In genomic region chr16:58668586-58668985, GRCm38 (mm10) we compare ENCODE assay signal across 26 mouse cellular contexts. TPM values are rescaled to one million over a fixed set of nuclear protein-coding genes. Genes with fewer than 3 reads are reported as not detected.
DNase-seq lines count a peak whose midpoint lies in the region; ATAC-seq and TF ChIP-seq lines count a peak whose summit lies in the region.
"Had no signal": no experiment of that assay in that cellular context is flagged by ENCODE, and none has a peak within 500 bp of the region (broad histone marks: within the 10 kb centered on the region; RNA-seq: fewer than 3 reads in every experiment).

No protein-coding gene starts in this region.

- no peak overlapping the region; the same call in 1 of the 2 replicates for H3K9ac ChIP-seq in heart, embryonic 13.5 days
- no peak overlapping the region for H3K9ac ChIP-seq in lung, embryonic 14.5 days
- peak overlapping the region; percentile 99 for H3K9ac ChIP-seq in liver, embryonic 13.5 days
- H3K9ac ChIP-seq: embryonic facial prominence, embryonic 12.5 days; kidney, embryonic 15.5 days; limb, embryonic 15.5 days; midbrain, embryonic 12.5 days; stomach, embryonic 15.5 days had no signal

- no peak for ATAC-seq in heart, embryonic 13.5 days (ENCODE audit: extremely low read depth, insufficient number of reproducible peaks, low FRiP score, low TSS enrichment)
- ATAC-seq in lung, embryonic 14.5 days (ENCODE audit: insufficient read depth) = no peak
- no peak for ATAC-seq in liver, embryonic 13.5 days (ENCODE audit: low read depth)
- ATAC-seq: forebrain, embryonic 16.5 days; hindbrain, embryonic 16.5 days had no signal

- peaks cover 30% of the 10 kb centered on the region for H3K4me1 ChIP-seq in heart, embryonic 13.5 days
- H3K4me1 ChIP-seq in lung, embryonic 14.5 days (ENCODE audit: insufficient read depth) = no peaks in the 10 kb centered on the region
- H3K4me1 ChIP-seq in liver, embryonic 13.5 days (replicated peaks) = peaks cover 69% of the 10 kb centered on the region
- H3K4me1 ChIP-seq: stomach, embryonic 15.5 days had no signal

- TF ChIP-seq CTCF in lung, embryonic 14.5 days (IDR thresholded peaks at IDR 0.05; ENCODE audit: low read depth) = no peak

- H3K9me3 ChIP-seq in heart, embryonic 13.5 days = no peaks in the 10 kb centered on the region
- H3K9me3 ChIP-seq in lung, embryonic 14.5 days (ENCODE audit: low read depth, low read length) = no peaks in the 10 kb centered on the region
- H3K9me3 ChIP-seq in liver, embryonic 13.5 days (replicated peaks) = no peaks in the 10 kb centered on the region
- H3K9me3 ChIP-seq: embryonic facial prominence, embryonic 12.5 days; kidney, embryonic 15.5 days; limb, embryonic 15.5 days; midbrain, embryonic 12.5 days; stomach, embryonic 15.5 days had no signal

- H3K27me3 ChIP-seq in heart, embryonic 13.5 days (replicated peaks) = no peaks in the 10 kb centered on the region
- H3K27me3 ChIP-seq in lung, embryonic 14.5 days (ENCODE audit: insufficient read depth, low read length) = no peaks in the 10 kb centered on the region
- H3K27me3 ChIP-seq in liver, embryonic 13.5 days = no peaks in the 10 kb centered on the region
- H3K27me3 ChIP-seq: embryonic facial prominence, embryonic 12.5 days; kidney, embryonic 15.5 days; limb, embryonic 15.5 days; midbrain, embryonic 12.5 days; stomach, embryonic 15.5 days had no signal

- peaks cover 14% of the 10 kb centered on the region for H3K36me3 ChIP-seq in heart, embryonic 13.5 days
- peaks cover 6% of the 10 kb centered on the region for H3K36me3 ChIP-seq in lung, embryonic 14.5 days (ENCODE audit: insufficient read depth)
- peaks cover 22% of the 10 kb centered on the region for H3K36me3 ChIP-seq in liver, embryonic 13.5 days

- peak overlapping the region; percentile 91 for H3K27ac ChIP-seq in heart, embryonic 13.5 days (replicated peaks)
- no peak overlapping the region for H3K27ac ChIP-seq in lung, embryonic 14.5 days (ENCODE audit: low read depth)
- peak overlapping the region; percentile 99 for H3K27ac ChIP-seq in liver, embryonic 13.5 days
- H3K27ac ChIP-seq: embryonic facial prominence, embryonic 12.5 days; limb, embryonic 15.5 days; midbrain, embryonic 12.5 days had no signal

- WGBS in heart, embryonic 13.5 days = 59% methylated on average over 3 of the region's 3 CpGs
- 76% methylated on average over 3 of the region's 3 CpGs for WGBS in lung, embryonic 14.5 days
- WGBS in liver, embryonic 13.5 days (ENCODE audit: insufficient replicate concordance) = 41% methylated on average over 3 of the region's 3 CpGs

- DNase-seq in heart, postnatal 4 days = no peak
- no peak for DNase-seq in lung, embryonic 14.5 days
- no peak for DNase-seq in lung, postnatal 10 days
- no peak for DNase-seq in liver, embryonic 13.5 days
- no peak for DNase-seq in natural killer cell, adult 2 months (ENCODE audit: low spot score in 2 of 2)
- no peak for DNase-seq in urinary bladder, postnatal 14 days (ENCODE audit: low spot score)
- DNase-seq: B cell, adult 2 months; gastrocnemius, postnatal 14 days; kidney, postnatal 36 days; thymus, adult 2 months; thymus, postnatal 4 days had no signal

- H3K4me3 ChIP-seq in heart, embryonic 13.5 days = no peak overlapping the region
- no peak overlapping the region for H3K4me3 ChIP-seq in lung, embryonic 14.5 days (ENCODE audit: low read depth, low read length)
- peak overlapping the region; percentile 97 for H3K4me3 ChIP-seq in liver, embryonic 13.5 days (replicated peaks)
- H3K4me3 ChIP-seq: embryonic facial prominence, embryonic 12.5 days; kidney, embryonic 15.5 days; limb, embryonic 15.5 days; midbrain, embryonic 12.5 days had no signal

- H3K4me2 ChIP-seq in heart, embryonic 13.5 days = peak overlapping the region; percentile 91
- H3K4me2 ChIP-seq in lung, embryonic 14.5 days = peak overlapping the region; percentile 84; the same call in 1 of the 2 replicates
- H3K4me2 ChIP-seq in liver, embryonic 13.5 days = peak overlapping the region; percentile 79
- H3K4me2 ChIP-seq: embryonic facial prominence, embryonic 12.5 days; limb, embryonic 15.5 days had no signal

RNA-seq across cellular contexts. Expression of gene Cpox, which starts 1.5 kb away (rescaled TPM):
- 26.9 and 37.8 TPM in 2 replicates for polyA plus RNA-seq in heart, embryonic 13.5 days (2015; fragmentation: Nextera tagmentation; extraction: Ambion mirVana)
- total RNA-seq in heart, postnatal 4 days (2021) = 10 to 100 TPM; 17.5 to 18.0 TPM
- polyA plus RNA-seq in lung, embryonic 14.5 days (2014; fragmentation: Nextera tagmentation; extraction: Ambion mirVana) = 22.7 and 23.7 TPM in 2 replicates
- 422 and 453 TPM in 2 replicates for polyA plus RNA-seq in liver, embryonic 13.5 days (2015; fragmentation: Nextera tagmentation; extraction: Ambion mirVana)

RNA-seq across cellular contexts. Expression of gene E330017A01Rik, which starts 30.0 kb away (rescaled TPM):
- not detected in 2 replicates for polyA plus RNA-seq in heart, embryonic 13.5 days (2015; fragmentation: Nextera tagmentation; extraction: Ambion mirVana)
- not detected for total RNA-seq in heart, postnatal 4 days (2021)
- not detected in 2 replicates for polyA plus RNA-seq in lung, embryonic 14.5 days (2014; fragmentation: Nextera tagmentation; extraction: Ambion mirVana)
- polyA plus RNA-seq in liver, embryonic 13.5 days (2015; fragmentation: Nextera tagmentation; extraction: Ambion mirVana) = not detected in 2 replicates
- total RNA-seq: adrenal gland, postnatal 10 days; gastrocnemius, postnatal 14 days; hematopoietic stem cell, adult 5-6 weeks; left cerebral cortex, adult 18-20 months; left cerebral cortex, postnatal 25 days; megakaryocyte, adult 5-6 weeks; neutrophil, adult 5-6 weeks had no signal
- polyA plus RNA-seq: embryonic facial prominence, embryonic 12.5 days; forebrain, embryonic 16.5 days; hindbrain, embryonic 16.5 days; intestine, embryonic 16.5 days; kidney, embryonic 15.5 days; limb, embryonic 15.5 days; midbrain, embryonic 12.5 days; stomach, embryonic 15.5 days; thymus, adult 2 months had no signal

RNA-seq across cellular contexts. Expression of gene Gpr15, which starts 50.3 kb away (rescaled TPM):
- polyA plus RNA-seq in heart, embryonic 13.5 days (2015; fragmentation: Nextera tagmentation; extraction: Ambion mirVana) = not detected in 2 replicates
- not detected for total RNA-seq in heart, postnatal 4 days (2021)
- polyA plus RNA-seq in lung, embryonic 14.5 days (2014; fragmentation: Nextera tagmentation; extraction: Ambion mirVana) = 0.11 TPM in 1 of 2 replicates, not detected in the other
- polyA plus RNA-seq in liver, embryonic 13.5 days (2015; fragmentation: Nextera tagmentation; extraction: Ambion mirVana) = 0.06 and 0.16 TPM in 2 replicates
- total RNA-seq: adrenal gland, postnatal 10 days; gastrocnemius, postnatal 14 days; hematopoietic stem cell, adult 5-6 weeks; left cerebral cortex, adult 18-20 months; left cerebral cortex, postnatal 25 days had no signal
- polyA plus RNA-seq: embryonic facial prominence, embryonic 12.5 days; forebrain, embryonic 16.5 days; hindbrain, embryonic 16.5 days; kidney, embryonic 15.5 days; limb, embryonic 15.5 days had no signal

RNA-seq across cellular contexts. Expression of gene Gm813, which starts 51.8 kb away (rescaled TPM):
- polyA plus RNA-seq in heart, embryonic 13.5 days (2015; fragmentation: Nextera tagmentation; extraction: Ambion mirVana) = not detected in 2 replicates
- not detected for total RNA-seq in heart, postnatal 4 days (2021)
- polyA plus RNA-seq in lung, embryonic 14.5 days (2014; fragmentation: Nextera tagmentation; extraction: Ambion mirVana) = not detected in 2 replicates
- polyA plus RNA-seq in liver, embryonic 13.5 days (2015; fragmentation: Nextera tagmentation; extraction: Ambion mirVana) = not detected in 2 replicates
- total RNA-seq: adrenal gland, postnatal 10 days; gastrocnemius, postnatal 14 days; hematopoietic stem cell, adult 5-6 weeks; left cerebral cortex, adult 18-20 months; left cerebral cortex, postnatal 25 days; megakaryocyte, adult 5-6 weeks; neutrophil, adult 5-6 weeks had no signal
- polyA plus RNA-seq: embryonic facial prominence, embryonic 12.5 days; forebrain, embryonic 16.5 days; hindbrain, embryonic 16.5 days; intestine, embryonic 16.5 days; kidney, embryonic 15.5 days; limb, embryonic 15.5 days; midbrain, embryonic 12.5 days; stomach, embryonic 15.5 days; thymus, adult 2 months had no signal

RNA-seq across cellular contexts. Expression of gene Cldnd1, which starts 59.1 kb away (rescaled TPM):
- polyA plus RNA-seq in heart, embryonic 13.5 days (2015; fragmentation: Nextera tagmentation; extraction: Ambion mirVana) = 96.1 and 103 TPM in 2 replicates
- total RNA-seq in heart, postnatal 4 days (2021) = 10 to 100 TPM; 73.2 to 79.4 TPM
- polyA plus RNA-seq in lung, embryonic 14.5 days (2014; fragmentation: Nextera tagmentation; extraction: Ambion mirVana) = 127 and 128 TPM in 2 replicates
- 32.9 and 41.4 TPM in 2 replicates for polyA plus RNA-seq in liver, embryonic 13.5 days (2015; fragmentation: Nextera tagmentation; extraction: Ambion mirVana)

Comparison
In these comparisons a context has a peak if more than half of its experiments do, and no peak if none do; other contexts are left out.
1. RNA of gene Cpox, which starts 1.5 kb away (polyA plus RNA-seq): 422 to 453 TPM in liver, embryonic 13.5 days; 26.9 to 37.8 TPM in heart, embryonic 13.5 days and 22.7 to 23.7 TPM in lung, embryonic 14.5 days; every median in the first group is over 10 times any median in the second.
2. Peak in every context shown above with its lines, with median percentiles within 50 percentile points of each other: H3K4me2 ChIP-seq.